Mouse (Mus musculus) heart, embryonic 16.5 days (tissue): ENCODE results near the gene Xrra1. TPM values are rescaled to one million over a fixed set of nuclear protein-coding genes. Genes with fewer than 3 reads are reported as not detected.
"Not testable (repeated sequence)": the region's sequence is repeated elsewhere in the genome, so short reads cannot be mapped to it uniquely, and the experiment has no call there.

Experiments
- ATAC-seq: fragments of 200-750 bp; cut with Nextera tagmentation; replicated peaks from 2 replicates; pipeline ENCODE4 v1.8.0; 2017; ENCODE audit warnings: moderate number of reproducible peaks; ENCODE audit not compliant: insufficient read depth, low FRiP score; ENCODE audit errors: extremely low read depth
- H3K27ac ChIP-seq: fragments of 300-500 bp; sonication (generic); 2 replicates; pipeline ENCODE4 v1.5.1; 2014; ENCODE audit warnings: mild to moderate bottlenecking, low read length, control low read depth, moderate library complexity
- H3K27me3 ChIP-seq: fragments of 300-500 bp; sonication (generic); 2 replicates; pipeline ENCODE4 v1.6.1; 2014; ENCODE audit warnings: low read length, mixed read lengths; ENCODE audit not compliant: control insufficient read depth, insufficient read depth
- H3K36me3 ChIP-seq: fragments of 300-500 bp; sonication (generic); 2 replicates; pipeline ENCODE4 v1.6.1; 2014; ENCODE audit not compliant: control insufficient read depth, insufficient read depth
- H3K4me1 ChIP-seq: fragments of 300-500 bp; sonication (generic); 2 replicates; pipeline ENCODE4 v1.6.1; 2014; ENCODE audit warnings: low read length, mixed read lengths; ENCODE audit not compliant: control insufficient read depth, insufficient read depth
- H3K4me2 ChIP-seq: fragments of 300-500 bp; sonication (generic); 2 replicates; pipeline ENCODE4 v1.6.1; 2014; ENCODE audit warnings: low read depth, mild to moderate bottlenecking, control low read depth, low read length
- H3K4me3 ChIP-seq: fragments of 300-500 bp; sonication (generic); 2 replicates; pipeline ENCODE4 v1.5.1; 2014; ENCODE audit warnings: mild to moderate bottlenecking, control low read depth, low read length
- H3K9ac ChIP-seq: fragments of 300-500 bp; sonication (generic); 2 replicates; pipeline ENCODE4 v1.6.1; 2014; ENCODE audit warnings: low read length, control low read depth
- H3K9me3 ChIP-seq: fragments of 300-500 bp; sonication (generic); replicated peaks from 2 replicates; pipeline ENCODE4 v1.6.1; 2016; ENCODE audit warnings: low read length; ENCODE audit not compliant: control insufficient read depth
- WGBS: fragments of 180-500 bp; shearing (Covaris S2); extraction: QIAGEN DNeasy Blood & Tissue Kit; methylation state at CpG from one replicate; pipeline ENCODE4 v1.1.7; 2014; 5-methylcytosine and 5-hydroxymethylcytosine counted together
- polyA plus RNA-seq: library from polyadenylated mRNA; unstranded; fragments of >200 nt; fragmentation: Nextera tagmentation; extraction: Ambion mirVana; gene quantifications from 2 replicates; pipeline ENCODE4 v1.2.1, GENCODE M21; 2015

The Xrra1 gene
- polyA plus RNA-seq = 0.12 and 0.46 TPM in 2 replicates

GRCm38 (mm10) chr7:99858813-99859585 is at the start of gene Xrra1:
TSS of gene Xrra1 (plus strand) at chr7:99859116.
- Histone ChIP-seq H3K4me3 (peak within 1 kb of the TSS; percentile 78), H3K27ac (peak within 1 kb of the TSS; percentile 33), H3K4me1 (peaks cover 21% of the 10 kb centered on the region), H3K36me3 (peaks cover 5% of the 10 kb centered on the region; the same call in 1 of the 2 replicates), H3K9me3 (no peaks in the 10 kb centered on the region), H3K27me3 (no peaks in the 10 kb centered on the region), H3K4me2 (peak within 1 kb of the TSS; percentile 89), H3K9ac (peak within 1 kb of the TSS; percentile 81)
- under 1% methylated on average over 42 of the region's 42 CpGs for WGBS
- ATAC-seq = peak; percentile 98

GRCm38 (mm10) chr7:99810814-99811213 is 48.1 kb upstream of the Xrra1 start:
- H3K4me3 ChIP-seq = no peak overlapping the region
- 85% methylated on average over 2 of the region's 2 CpGs for WGBS
- no peaks in the 10 kb centered on the region for H3K27me3 ChIP-seq
- no peaks in the 10 kb centered on the region for H3K9me3 ChIP-seq
- ATAC-seq = no peak
- H3K9ac ChIP-seq = no peak overlapping the region
- H3K27ac ChIP-seq = no peak overlapping the region
- peaks cover 8% of the 10 kb centered on the region; the same call in 1 of the 2 replicates for H3K36me3 ChIP-seq
- H3K4me2 ChIP-seq = no peak overlapping the region
- H3K4me1 ChIP-seq = no peaks in the 10 kb centered on the region

GRCm38 (mm10) chr7:99811661-99812060 is 47.3 kb upstream of the Xrra1 start:
- no peak for ATAC-seq

GRCm38 (mm10) chr7:99813394-99813793 is 45.5 kb upstream of the Xrra1 start:
- Histone ChIP-seq H3K9me3 (no peaks in the 10 kb centered on the region), H3K4me2 (no peak overlapping the region), H3K27me3 (no peaks in the 10 kb centered on the region), H3K4me1 (no peaks in the 10 kb centered on the region), H3K9ac (no peak overlapping the region), H3K36me3 (peaks cover 8% of the 10 kb centered on the region; the same call in 1 of the 2 replicates), H3K27ac (no peak overlapping the region), H3K4me3 (no peak overlapping the region)
- ATAC-seq = no peak
- 84% methylated on average over 11 of the region's 11 CpGs for WGBS

More at GRCm38 (mm10) chr7:99811661-99812060, 47.3 kb upstream of the Xrra1 start:
- Histone ChIP-seq H3K9me3 (no peaks in the 10 kb centered on the region), H3K4me1 (no peaks in the 10 kb centered on the region), H3K4me3 (no peak overlapping the region), H3K27me3 (no peaks in the 10 kb centered on the region), H3K36me3 (peaks cover 8% of the 10 kb centered on the region; the same call in 1 of the 2 replicates), H3K9ac (no peak overlapping the region), H3K27ac (no peak overlapping the region), H3K4me2 (no peak overlapping the region)
- 86% methylated on average over 4 of the region's 4 CpGs for WGBS

GRCm38 (mm10) chr7:99818181-99818725 is 40.7 kb upstream of the Xrra1 start:
- H3K9me3 ChIP-seq, H3K4me1 ChIP-seq, H3K27me3 ChIP-seq, H3K36me3 ChIP-seq, H3K4me3 ChIP-seq, H3K9ac ChIP-seq: not testable (repeated sequence)
- 0 out of 2 replicates have a peak, but pooled peaks have one; percentile 60 for ATAC-seq
- 29% methylated on average over 9 of the region's 9 CpGs for WGBS
- Histone ChIP-seq H3K27ac (peak overlapping the region; percentile 54; the same call in 1 of the 2 replicates), H3K4me2 (peak overlapping the region; percentile 42; the same call in 1 of the 2 replicates)

- Histone ChIP-seq H3K27ac (no peak overlapping the region), H3K27me3 (no peaks in the 10 kb centered on the region), H3K36me3 (no peaks in the 10 kb centered on the region), H3K4me1 (peaks cover 14% of the 10 kb centered on the region), H3K9me3 (no peaks in the 10 kb centered on the region), H3K4me3 (no peak overlapping the region), H3K9ac (no peak overlapping the region), H3K4me2 (no peak overlapping the region)
- ATAC-seq = no peak
- 60% methylated on average over 2 of the region's 2 CpGs for WGBS
These were observed 37.0 kb upstream of the Xrra1 start for GRCm38 (mm10) chr7:99821953-99822352.

- Histone ChIP-seq H3K4me1 (peaks cover 14% of the 10 kb centered on the region), H3K9me3 (no peaks in the 10 kb centered on the region), H3K27me3 (no peaks in the 10 kb centered on the region), H3K9ac (no peak overlapping the region), H3K36me3 (no peaks in the 10 kb centered on the region), H3K4me3 (no peak overlapping the region), H3K4me2 (no peak overlapping the region), H3K27ac (peak overlapping the region; percentile 49; the same call in 1 of the 2 replicates)
- peak; percentile 61; the same call in 1 of the 2 replicates for ATAC-seq
- 69% methylated on average over 5 of the region's 5 CpGs for WGBS
These were observed 36.5 kb upstream of the Xrra1 start for GRCm38 (mm10) chr7:99822426-99822825.

- WGBS = 77% methylated on average over 10 of the region's 10 CpGs
- no peak for ATAC-seq
- Histone ChIP-seq H3K36me3 (no peaks in the 10 kb centered on the region), H3K4me2 (no peak overlapping the region), H3K4me3 (no peak overlapping the region), H3K27me3 (no peaks in the 10 kb centered on the region), H3K4me1 (peaks cover 17% of the 10 kb centered on the region), H3K27ac (no peak overlapping the region), H3K9me3 (no peaks in the 10 kb centered on the region), H3K9ac (no peak overlapping the region)
These were observed 35.8 kb upstream of the Xrra1 start for GRCm38 (mm10) chr7:99823045-99823663.
